Mouse (Mus musculus) spleen, postnatal 10 days (tissue): ENCODE measurements at regions not wholly inside any gene's neighbourhood (a gene's known extent, or its start where the extent isn't known, plus 50 kb on each side); places are given as distances from the start of the nearest gene placed in this dataset.

Experiments used
- DNase-seq, 2 experiments: peaks; one replicate each; pipeline ENCODE4 v3.0.0; 2021 to 2022; ENCODE audit warnings: low spot score in 2 of 2

DNA sequence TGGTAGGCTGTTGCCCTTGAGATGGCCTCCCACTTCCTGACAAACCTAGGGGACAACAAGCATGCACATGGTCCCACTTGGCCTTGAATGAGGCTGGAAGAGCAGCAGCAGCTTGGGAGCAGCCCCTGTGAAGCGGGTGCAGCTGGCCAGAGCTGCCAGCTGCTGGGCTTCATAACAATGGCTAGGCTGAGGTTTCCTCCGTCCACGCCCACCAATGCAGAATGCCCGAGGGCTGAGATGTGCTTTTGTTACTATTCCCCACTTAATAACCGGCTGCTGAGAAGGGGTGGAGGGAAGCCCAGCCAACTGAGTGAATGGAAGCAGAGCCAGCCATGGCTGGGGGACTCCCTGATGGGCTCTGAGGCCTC, 202.1 kb downstream of the Sox11 start:
- no peak for DNase-seq

DNA sequence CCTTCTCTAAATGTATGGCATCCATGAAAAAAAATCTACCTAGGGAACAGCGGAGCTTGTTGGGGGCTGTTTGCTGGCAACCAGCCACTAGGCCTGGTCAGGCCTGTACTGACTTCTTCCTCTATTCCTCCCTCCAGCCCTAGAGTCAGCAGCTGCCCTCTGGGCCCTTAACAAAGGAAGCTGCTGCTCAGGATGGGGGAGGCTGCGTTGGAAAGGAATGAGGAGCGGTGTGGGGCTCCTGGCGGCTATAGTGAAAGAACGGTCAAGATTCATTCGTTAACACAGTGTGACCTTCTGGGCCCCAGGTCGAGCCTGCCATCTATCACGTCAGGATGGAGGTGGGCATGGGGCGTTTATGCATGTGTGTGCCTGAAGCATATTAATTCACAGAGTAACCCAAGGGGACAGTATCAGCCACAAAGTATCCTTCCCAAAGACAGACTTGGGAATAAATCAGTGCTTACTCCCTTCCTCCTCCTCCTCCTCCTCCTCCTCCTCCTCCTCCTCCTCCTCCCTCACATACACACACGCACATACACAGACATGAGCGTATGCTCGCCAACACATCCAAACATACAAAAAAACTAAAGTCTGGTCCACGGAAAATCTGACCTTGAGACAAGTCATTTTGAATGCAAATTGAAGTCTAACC, 202.6 kb downstream of the Sox11 start:
- no peak for DNase-seq

DNA sequence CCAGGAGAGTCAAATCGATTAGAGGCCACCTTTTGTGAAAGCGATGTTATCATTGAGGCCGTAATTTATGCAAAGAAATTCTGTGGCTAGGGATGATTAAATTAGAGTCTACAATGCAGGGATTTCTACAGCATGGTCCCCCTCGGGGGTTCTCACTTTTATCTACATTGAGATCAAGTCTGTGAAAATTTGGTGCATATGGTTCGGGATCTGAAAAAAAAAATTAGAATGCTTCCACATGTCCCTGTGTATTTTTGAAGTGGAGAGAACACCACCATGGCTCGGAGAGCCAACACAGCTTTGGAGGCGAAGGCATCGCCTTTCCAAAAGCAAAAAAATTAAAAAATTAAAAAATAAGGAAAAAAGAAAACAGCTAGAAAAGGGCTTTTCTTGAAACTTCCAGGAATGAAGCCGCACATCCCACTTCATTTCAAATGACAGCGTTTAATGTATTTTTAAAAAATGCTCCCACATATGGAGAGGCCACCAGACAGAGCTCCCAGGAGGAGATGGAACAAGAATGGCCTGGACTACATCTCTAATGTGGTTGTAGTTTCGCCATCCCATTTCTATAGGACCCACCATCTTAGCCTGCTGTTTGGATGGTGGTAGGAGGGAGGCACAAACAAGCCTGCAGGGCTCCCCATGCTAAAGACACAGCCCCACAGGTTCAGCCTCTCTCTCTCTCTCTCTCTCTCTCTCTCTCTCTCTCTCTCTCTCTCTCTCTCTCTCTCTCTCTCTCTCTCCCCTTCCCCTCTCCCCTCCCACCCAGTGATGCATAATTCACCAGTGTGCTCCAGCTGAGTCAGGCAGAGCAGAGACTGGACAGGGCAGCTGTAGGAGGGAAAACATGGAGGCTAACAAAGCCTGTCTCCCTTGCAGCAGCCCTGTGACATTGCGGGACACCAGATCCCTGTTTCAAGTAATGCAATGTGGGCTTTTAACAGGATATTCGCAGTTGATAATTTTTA, 203.4 kb downstream of the Sox11 start:
- DNase-seq: no peak

DNA sequence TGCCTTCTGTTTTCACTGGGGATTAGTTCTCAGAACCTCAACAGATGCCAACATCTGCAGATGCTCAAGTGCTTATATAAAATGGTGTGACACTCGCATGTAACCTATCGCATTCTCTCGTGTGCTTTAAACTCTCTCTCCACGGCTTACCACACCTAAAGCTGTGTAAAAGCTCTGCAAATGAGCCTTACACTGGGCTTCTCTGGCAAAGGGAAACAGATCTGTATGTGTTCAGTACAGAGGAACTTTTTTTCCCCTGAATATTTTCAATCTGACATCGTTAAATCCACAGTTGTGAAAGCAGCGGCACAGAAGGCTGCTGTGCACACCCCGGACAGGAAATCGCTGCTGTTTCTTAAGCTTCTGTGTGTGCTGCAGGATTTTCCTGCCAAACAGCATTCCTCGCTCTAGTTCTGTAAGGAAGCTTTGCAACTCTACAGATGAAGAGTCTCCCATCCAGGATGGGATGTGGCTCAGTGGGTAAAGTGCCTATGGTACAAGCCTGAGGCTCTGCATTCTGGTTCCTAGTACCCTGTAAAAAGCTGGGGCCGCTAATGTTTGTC, 206.3 kb downstream of the Sox11 start:
- no peak for DNase-seq

DNA sequence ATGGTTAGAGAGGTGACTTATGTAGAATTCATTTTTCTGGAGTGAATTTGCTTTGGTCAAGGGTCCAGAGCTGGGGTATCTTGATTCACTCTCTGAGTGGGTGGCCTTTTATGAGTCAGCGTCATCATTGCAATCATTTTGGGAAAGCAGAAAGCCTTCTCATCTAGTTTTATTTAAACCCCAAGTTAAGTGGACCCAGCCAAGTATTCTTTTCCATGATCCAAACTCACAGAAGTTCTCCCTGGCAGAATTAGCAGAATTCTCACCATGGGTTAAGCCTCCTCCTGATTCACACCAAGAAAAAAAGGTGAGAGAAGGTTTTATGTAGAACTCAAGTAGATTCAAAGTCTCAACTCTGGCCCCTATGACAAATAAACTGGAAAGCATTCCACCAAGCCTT, 211.8 kb downstream of the Sox11 start:
- DNase-seq: no peak

DNA sequence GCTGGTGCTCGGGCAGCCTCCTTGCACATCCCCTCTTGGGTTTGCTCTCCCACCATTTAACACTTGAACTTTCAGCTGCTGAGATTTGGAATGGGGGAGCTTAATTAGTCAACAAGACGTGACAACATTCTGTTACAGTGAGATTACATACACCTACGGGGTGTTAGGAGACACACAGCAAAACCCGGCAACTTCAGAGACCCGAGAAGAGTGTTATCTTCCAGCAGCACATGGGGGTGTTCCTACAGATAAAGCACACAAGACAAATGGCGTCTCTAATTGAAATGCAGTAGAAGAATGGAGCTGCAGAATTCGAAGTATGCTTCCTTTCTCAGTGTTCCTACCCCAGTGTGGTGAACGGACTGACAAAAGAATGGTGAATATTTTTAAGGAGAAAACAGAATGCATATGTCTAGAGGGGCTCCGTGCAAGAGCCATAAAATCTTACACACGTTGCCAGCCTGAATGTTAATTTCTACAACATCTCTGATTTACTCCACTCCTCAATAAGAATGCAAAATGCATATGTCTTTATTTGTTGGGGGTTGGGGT, 215.2 kb downstream of the Sox11 start:
- DNase-seq: no peak

DNA sequence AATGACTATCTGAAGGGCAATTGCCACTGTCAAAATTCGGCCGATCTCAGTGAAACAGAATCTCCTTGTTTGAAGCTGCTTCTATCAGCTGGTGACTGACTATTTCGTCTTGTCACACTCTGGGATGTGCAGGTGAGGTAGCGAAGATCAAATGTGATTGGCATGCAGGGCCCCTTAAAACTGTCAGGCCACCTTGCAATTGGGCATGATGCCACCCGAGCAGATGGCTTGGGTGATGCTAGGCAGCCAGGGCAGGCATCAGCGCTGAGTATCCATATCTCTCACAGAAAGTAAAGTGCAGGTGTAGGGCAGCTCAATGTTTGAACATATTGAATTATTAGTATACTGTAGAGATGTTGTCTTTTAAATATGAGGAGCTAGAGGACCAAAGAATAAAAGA, 223.8 kb downstream of the Sox11 start:
- DNase-seq: no peak

DNA sequence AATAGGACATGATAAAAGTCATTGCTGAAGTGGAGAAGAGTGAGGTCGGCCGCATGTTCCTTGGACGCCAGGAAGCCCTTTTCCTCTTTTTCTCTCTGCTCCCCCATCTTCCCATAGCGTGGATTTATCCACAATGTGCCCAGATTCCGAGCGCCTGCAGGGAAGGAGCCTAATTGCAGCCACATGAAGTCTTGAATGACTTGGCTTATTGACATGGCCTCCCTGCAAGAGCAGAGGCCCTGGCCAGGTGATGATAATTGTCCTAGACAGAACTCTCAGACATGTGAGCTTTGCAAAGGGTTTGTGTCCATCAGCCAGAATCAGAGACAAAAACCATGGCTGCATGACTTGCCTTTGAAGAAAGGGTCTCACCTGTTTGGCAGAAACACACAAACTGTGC, 227.0 kb downstream of the Sox11 start:
- DNase-seq: no peak

DNA sequence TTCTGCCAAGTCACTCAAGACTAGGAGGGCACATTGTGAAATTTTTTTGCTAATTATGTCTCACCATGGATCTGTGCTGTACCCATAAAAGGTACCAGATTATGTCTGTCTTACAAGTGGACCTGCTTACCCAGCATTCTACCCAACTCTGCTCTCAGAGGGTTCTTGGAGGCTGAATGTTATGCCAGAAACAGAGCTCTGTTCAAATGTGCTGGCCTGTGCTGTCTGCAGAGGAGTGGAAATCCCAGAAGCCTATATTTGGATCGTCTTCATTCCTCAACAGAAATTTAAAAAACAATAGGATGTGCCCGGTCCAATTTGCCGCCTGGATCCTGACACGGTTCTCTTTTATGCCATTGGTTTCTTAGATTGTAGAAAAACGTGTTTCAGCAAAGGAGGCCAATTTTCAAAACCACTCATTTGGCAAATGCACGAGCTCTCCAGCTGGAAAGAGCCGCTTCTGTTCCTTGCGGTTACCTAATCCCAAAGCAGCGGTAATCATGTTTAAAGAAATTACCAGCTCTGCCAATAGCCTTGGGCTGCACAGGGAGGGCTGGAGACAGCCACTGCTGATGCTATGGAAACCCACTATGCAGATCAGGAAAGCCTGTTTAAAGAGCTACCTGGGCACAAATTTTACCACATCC, 237.3 kb downstream of the Sox11 start:
- DNase-seq: no peak

DNA sequence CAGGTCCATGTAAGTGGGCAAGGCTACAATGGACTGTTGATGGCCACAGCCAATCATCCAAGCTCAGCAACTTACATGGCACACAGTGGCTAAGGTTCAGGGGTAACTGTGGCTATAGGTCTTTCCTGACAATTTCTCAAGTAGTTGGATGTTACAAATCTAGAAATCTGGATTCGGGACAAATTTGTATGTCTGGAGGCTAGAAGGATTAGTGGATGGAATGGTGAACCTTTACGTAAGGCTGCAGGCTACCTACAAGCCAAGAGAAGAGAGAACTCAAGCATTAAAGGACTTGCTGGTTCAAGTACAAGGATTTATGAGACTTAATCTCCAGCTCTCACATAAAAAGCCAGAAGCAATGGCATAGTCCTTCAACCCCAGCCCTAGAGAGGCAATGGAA, 239.4 kb downstream of the Sox11 start:
- no peak for DNase-seq

DNA sequence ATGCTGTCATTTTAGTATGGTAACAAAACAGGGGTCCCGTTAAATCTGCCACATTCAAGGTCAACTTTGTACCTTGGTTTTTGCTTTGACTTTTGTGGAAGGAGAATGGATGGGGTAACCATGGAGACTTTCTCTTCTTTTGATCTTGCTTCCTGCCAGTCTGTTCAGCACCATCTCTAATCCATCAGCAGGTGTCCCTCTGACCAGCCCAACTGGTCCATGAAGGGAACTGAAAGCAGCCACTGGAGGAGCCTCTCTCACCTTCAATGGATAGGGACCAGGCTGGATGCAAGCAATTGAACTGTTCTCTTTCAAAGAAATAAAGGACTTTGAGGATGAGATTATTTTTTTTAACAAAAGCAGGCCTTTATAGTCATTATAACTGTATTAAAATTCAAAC, 253.2 kb downstream of the Sox11 start:
- DNase-seq: no peak

DNA sequence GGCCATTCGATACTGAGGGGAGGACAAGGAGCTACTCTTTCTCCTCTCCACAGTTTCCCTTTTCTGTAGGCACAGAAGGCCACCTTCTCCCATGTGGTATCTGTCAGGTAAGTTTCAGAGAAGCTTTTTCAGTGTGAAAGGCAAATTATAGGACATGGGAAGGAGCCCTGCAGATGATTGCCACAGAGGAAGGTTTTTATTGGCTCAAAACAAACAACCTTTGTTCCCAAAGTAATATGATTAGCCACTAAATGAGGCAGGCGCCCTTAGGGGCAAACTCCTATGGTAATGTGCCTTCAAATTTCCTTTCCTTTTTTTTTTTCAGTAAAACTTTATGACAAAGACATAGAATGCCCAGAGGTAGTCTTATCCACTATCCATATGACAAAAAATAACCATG, 256.5 kb downstream of the Sox11 start:
- DNase-seq: no peak

DNA sequence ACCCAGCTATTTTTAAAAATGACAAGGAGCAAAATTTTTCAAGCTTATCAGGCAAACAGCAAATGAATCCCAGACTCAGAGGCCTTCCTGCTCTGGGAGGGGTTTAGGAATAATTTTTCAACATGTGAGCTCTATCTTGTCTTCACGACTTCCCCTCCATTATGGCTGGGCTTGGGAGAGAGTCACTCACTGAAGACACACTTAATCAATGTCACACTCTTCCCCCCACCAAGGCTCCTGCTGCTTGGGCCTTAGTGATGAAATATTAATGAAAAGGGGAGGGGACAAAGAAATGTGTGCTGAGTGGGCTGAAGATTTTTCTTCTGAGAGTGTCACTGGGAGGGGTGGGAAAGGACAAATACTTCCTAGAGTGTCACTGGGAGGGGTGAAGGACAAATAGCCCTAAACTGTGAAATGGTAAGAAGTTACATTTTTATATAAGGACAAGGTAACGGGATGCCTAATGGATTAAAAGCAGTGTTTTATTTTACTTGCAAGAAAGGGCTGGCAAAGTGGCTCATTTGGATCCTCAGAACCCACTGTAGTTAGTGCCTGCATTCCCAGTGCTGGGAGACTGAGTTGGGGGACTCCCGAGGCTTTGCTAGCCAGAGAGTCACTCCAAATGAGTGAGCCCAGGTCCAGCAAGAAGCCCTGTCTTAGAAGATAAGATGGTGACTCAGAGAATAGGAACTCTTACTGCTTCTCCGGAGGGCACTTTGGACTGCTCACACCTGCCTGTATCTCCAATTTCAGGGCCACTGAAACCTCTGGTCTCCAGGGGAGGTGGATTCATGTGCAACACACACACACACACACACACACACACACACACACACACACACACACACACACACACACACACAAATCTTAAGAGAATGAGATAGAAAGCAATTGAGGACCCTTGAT, 258.5 kb downstream of the Sox11 start:
- no peak for DNase-seq

DNA sequence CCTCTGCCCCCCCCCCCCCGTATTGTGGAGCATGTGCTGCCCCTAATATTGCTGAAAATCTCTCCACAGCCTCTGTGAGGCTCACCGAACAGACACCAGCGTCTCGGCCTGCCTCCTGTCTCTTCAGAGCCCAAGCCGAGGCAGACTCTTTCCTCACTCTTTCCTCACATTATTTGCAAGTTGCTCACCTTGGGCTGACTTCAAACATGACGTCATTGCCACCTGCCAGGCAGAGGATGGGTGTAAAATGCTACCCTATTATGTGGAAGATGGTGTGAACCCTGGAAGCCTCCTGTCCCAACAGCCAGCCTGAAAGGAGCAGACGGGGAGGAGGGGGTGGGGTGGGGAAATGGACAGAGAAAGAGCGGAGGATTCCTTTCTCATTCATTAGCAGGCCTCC, 259.3 kb downstream of the Sox11 start:
- DNase-seq: no peak

DNA sequence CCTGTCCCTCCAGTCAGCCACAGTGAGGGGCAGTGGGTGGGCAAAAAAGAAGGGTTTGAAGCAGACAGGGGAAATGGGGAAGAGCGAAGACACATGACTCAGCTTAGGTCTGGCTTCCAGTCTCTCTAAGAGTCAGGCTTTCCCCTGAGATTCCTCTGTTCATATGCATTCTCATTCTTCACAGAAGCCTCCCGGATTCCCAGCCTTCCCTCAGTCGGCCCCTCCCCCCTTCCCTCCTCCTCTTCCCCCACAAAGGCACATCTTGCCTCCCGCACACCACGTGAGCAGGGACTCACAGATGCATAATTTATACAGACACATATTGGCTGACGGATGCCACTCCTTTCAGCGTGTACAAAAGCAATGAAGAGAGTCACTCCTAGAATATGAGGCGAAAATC, 259.8 kb downstream of the Sox11 start:
- no peak for DNase-seq

DNA sequence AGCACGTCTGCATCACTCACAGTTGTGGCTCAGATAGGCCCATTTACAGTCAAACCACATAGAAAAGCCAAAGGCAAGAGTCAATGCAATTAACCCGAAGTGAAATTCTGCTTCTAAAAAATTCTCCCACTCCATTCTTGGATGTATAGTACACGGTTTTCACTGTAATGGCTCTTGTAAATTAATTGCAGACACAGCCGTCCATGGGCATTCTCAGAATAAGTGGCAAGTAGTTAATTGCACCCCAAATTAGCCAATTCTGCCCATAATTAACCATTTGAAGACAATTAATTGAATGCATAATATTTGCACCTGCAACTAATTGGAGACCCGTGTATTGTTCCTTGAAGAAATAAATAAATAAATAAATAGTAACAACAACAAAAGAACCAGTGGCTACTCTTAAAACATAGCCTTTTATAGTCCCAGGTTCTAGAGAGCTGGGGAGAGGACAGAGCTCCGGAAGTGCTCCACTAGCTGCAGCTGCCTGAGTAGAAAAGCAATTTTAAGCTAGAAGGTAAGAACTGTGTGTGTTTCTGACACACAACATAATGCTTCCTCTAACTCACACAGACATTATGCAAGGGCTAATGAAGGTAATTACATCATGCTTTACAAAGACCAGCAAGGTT, 266.2 kb downstream of the Sox11 start:
- no peak for DNase-seq

DNA sequence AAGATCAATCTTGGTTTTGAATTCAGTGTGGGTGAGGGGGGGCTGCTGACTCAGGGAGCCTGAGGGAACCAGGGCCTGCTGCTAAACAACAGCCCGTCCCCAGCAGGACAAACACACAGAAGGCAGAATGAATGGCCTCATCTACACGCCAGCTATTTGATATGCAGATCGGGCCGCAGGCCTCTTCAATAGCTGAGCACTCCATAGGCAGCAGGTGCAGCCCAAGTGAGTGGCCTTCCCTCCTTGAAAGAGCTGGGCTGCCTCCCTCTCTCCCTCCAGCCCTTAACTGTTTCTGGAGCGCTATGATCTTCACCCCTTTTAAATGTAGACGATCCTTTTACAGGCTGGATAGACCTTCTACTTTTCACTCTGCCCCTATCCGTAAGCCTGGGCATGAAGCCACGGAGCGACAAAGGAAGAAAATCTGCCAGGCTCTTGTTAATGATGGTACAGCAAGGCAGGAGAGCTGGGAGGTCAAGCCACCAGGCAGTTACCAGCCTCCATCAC, 277.3 kb downstream of the Sox11 start:
- DNase-seq: no peak

DNA sequence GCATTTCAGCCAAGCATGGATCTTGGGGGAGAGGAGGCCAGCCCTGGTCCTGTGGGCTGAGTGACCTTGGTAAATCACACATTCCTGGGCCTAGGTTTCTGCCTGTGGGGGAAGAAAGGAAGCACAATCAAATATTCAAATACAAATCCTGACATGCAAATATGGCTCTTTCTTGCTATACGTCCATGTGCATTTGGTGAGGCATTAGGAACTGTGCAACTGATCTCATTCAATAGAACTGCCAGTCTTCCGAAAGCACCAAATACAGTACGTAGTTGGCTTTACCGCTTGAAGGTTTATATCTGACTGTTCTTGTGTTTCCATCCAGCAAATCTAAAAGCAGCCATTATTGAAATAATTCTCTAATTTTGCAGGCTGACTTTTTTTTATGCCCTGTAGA, 278.9 kb downstream of the Sox11 start:
- DNase-seq: no peak

DNA sequence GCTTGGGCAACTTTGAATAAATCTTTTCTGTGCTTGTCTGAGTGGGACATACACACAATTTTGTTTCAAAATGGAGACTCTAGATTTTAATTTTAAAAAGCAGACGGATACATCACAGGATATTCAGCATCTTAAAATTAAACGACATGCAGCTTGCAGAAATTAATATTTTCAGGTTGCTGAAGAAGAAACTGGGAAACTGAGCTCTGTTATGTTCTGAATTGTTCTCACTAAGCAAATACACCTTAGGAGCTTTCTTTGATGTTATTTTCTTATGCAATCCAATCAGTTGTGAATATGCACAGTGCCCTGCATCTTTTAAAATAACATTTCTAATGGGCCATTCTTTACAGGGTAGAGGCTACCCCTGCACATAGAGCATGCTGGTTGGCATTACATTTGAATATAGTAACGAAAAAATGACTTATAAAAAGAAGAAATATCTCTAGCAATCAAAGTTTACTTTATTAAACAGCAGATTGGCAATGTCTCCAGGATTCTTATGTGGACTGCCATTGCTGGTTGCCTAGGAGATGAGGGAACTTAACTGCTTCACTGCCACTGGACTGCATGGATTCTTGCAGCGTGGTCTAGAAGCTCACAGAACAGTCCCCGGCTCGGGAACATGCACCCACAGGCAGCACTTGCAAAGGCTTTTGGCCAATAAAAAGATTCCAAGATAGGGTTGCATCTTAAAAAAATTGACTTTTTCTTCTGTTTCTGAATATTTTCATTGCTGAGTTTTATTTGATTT, 279.7 kb downstream of the Sox11 start:
- DNase-seq: no peak

DNA sequence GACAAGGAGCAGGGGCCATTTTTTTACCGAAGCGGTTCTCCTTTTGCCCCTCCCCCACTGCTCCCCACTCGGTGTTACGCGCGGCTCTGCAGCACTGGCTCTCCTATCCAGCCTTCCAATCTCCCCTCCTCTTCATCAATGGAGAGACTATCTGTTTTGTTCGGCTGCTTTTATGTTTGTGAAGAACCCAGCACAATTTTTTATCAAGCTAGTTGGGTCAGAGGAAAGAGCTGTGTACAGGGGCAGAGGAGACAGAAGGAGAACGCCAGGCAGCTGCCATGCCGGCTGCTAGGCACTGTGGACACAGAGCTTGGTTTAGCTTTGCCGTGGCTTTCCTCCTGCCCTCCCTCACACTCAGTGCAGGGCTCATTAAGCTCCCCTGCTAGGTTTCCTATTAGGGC, 280.3 kb downstream of the Sox11 start:
- no peak for DNase-seq
